11 mouse cellular contexts compared by ENCODE assay signal in the genomic region with DNA sequence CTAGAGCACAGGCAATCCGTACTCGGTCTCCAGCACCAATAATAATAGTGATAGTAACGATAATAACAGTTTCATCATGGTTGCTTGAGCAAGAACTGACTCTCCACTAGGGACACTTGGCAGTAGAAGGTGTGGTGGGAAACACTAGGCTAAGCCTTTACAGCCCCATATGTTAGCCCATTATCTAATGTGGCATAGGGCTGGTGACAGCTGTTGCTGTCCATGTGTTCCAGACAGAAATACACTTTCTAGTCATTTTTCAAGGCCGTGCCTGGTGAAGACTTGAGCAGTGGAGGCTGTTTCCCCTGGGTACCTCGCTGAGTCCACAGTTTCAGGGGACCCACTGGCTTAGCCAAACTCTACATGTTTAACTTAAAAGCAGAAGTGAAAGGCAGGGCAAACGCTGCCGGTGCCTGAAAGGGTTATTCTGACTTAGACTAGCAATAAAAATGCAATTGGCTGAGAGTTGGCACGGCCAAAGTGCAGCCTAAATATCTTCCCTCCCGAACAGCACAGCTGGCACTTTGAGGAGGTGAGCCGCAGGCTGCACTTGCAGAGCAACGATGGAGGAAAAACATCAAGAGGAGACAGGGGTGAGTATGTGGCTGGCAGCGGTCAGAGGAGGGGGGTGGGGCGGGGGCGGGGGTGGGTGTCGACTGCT. TPM values are rescaled to one million over a fixed set of nuclear protein-coding genes. Genes with fewer than 3 reads are reported as not detected.
DNase-seq lines count a peak whose midpoint lies in the region; ATAC-seq and TF ChIP-seq lines count a peak whose summit lies in the region.
"Had no signal": no experiment of that assay in that cellular context is flagged by ENCODE, and none has a peak within 500 bp of the region (broad histone marks: within the 10 kb centered on the region; RNA-seq: fewer than 3 reads in every experiment).

No protein-coding gene starts in this region.

- TF ChIP-seq CTCF in lung, postnatal 0 days (IDR thresholded peaks at IDR 0.05) = peak; percentile 41
- TF ChIP-seq CTCF in kidney, postnatal 0 days (IDR thresholded peaks at IDR 0.05; ENCODE audit: low read depth) = no peak
- TF ChIP-seq CTCF in gastrocnemius, adult 2 months (IDR thresholded peaks at IDR 0.05) = no peak

- ATAC-seq in lung, postnatal 0 days = peak; percentile 87
- ATAC-seq in granulocyte monocyte progenitor cell, adult 5-6 weeks (replicated peaks; ENCODE audit: poor library complexity, severe bottlenecking) = peak; percentile 76
- ATAC-seq in kidney, postnatal 0 days (replicated peaks; ENCODE audit: low FRiP score, low read depth) = peak; percentile 19; the same call in 1 of the 2 replicates
- peak; percentile 37; the same call in 1 of the 2 replicates for ATAC-seq in neutrophil, adult 5-6 weeks (ENCODE audit: extremely low read depth, insufficient number of reproducible peaks, low FRiP score, poor library complexity, severe bottlenecking)

- intact Hi-C loops in gastrocnemius, adult 2 months (cut with DNase I) = no loop called here

- no peak overlapping the region for H3K4me3 ChIP-seq in lung, postnatal 0 days (ENCODE audit: low read depth, low read length)
- no peak overlapping the region for H3K4me3 ChIP-seq in kidney, postnatal 0 days (replicated peaks; ENCODE audit: low read depth, low read length)
- H3K4me3 ChIP-seq in gastrocnemius, adult 2 months = no peak overlapping the region

- H3K27ac ChIP-seq in lung, postnatal 0 days (ENCODE audit: low read length) = no peak overlapping the region
- H3K27ac ChIP-seq in kidney, postnatal 0 days = peak overlapping the region; percentile 2; the same call in 1 of the 2 replicates
- no peak overlapping the region for H3K27ac ChIP-seq in gastrocnemius, adult 2 months

- no peaks in the 10 kb centered on the region for H3K36me3 ChIP-seq in lung, postnatal 0 days (ENCODE audit: insufficient read depth, low read length)
- H3K36me3 ChIP-seq in kidney, postnatal 0 days (ENCODE audit: insufficient read depth, low read length) = no peaks in the 10 kb centered on the region

- H3K27me3 ChIP-seq in lung, postnatal 0 days (replicated peaks; ENCODE audit: insufficient read depth, low read length) = no peaks in the 10 kb centered on the region
- H3K27me3 ChIP-seq in kidney, postnatal 0 days (ENCODE audit: insufficient read depth, low read length) = no peaks in the 10 kb centered on the region

- H3K9ac ChIP-seq in lung, postnatal 0 days (replicated peaks; ENCODE audit: low read depth) = no peak overlapping the region
- no peak overlapping the region for H3K9ac ChIP-seq in kidney, postnatal 0 days (ENCODE audit: low read depth, low read length)

- 25% methylated on average over 15 of the region's 15 CpGs for WGBS in lung, postnatal 0 days
- WGBS in kidney, postnatal 0 days = 25% methylated on average over 15 of the region's 15 CpGs

- no peaks in the 10 kb centered on the region; the same call in 1 of the 2 replicates for H3K4me1 ChIP-seq in lung, postnatal 0 days (ENCODE audit: insufficient read depth, low read depth, low read length)
- peaks cover 7% of the 10 kb centered on the region; the same call in 1 of the 2 replicates for H3K4me1 ChIP-seq in kidney, postnatal 0 days (replicated peaks; ENCODE audit: insufficient read depth, low read length)

- no peaks in the 10 kb centered on the region for H3K9me3 ChIP-seq in lung, postnatal 0 days (ENCODE audit: low read length)
- no peaks in the 10 kb centered on the region for H3K9me3 ChIP-seq in kidney, postnatal 0 days (replicated peaks; ENCODE audit: low read length)

- peak; percentile 84 for DNase-seq in lung, postnatal 0 days (ENCODE audit: low spot score)
- DNase-seq in lung, postnatal 25 days (ENCODE audit: low spot score) = no peak
- no peak for DNase-seq in kidney, postnatal 0 days (ENCODE audit: low spot score)
- DNase-seq in right cerebral cortex, adult 2 months (ENCODE audit: low spot score in 2 of 2) = no peak
- DNase-seq in testis, postnatal 14 days (ENCODE audit: low spot score) = no peak
- no peak for DNase-seq in gastrocnemius, adult 2 months

- 0 out of 2 replicates have a peak, but pooled peaks have one; percentile 35 for TF ChIP-seq EP300 in lung, postnatal 0 days (IDR thresholded peaks at IDR 0.05)

- H3K4me2 ChIP-seq in lung, postnatal 0 days (replicated peaks; ENCODE audit: low read depth, low read length) = no peak overlapping the region
- 0 out of 2 replicates have a peak overlapping the region, but pooled peaks have one; percentile 0 for H3K4me2 ChIP-seq in kidney, postnatal 0 days (ENCODE audit: low read length)

RNA-seq across cellular contexts. Expression of gene Slc2a5, which starts 1.2 kb away (rescaled TPM):
- polyA plus RNA-seq in lung, postnatal 0 days (2015; fragmentation: Nextera tagmentation; extraction: Ambion mirVana) = 0.23 and 0.60 TPM in 2 replicates
- not detected in 2 replicates for total RNA-seq in granulocyte monocyte progenitor cell, adult 5-6 weeks (2014; fragmentation: Nextera tagmentation)
- not detected in 2 replicates for total RNA-seq in granulocyte monocyte progenitor cell, adult 5-6 weeks (2017)
- 8.1 and 9.3 TPM in 2 replicates for polyA plus RNA-seq in kidney, postnatal 0 days (2015; fragmentation: Nextera tagmentation; extraction: Ambion mirVana)
- not detected in 2 replicates for total RNA-seq in neutrophil, adult 5-6 weeks (2017)
- total RNA-seq in gastrocnemius, adult 2 months (2021) = not detected

RNA-seq across cellular contexts. Expression of gene Slc2a7, which starts 28.5 kb away (rescaled TPM):
- not detected in 2 replicates for polyA plus RNA-seq in lung, postnatal 0 days (2015; fragmentation: Nextera tagmentation; extraction: Ambion mirVana)
- total RNA-seq in granulocyte monocyte progenitor cell, adult 5-6 weeks (2014; fragmentation: Nextera tagmentation) = not detected in 2 replicates
- total RNA-seq in granulocyte monocyte progenitor cell, adult 5-6 weeks (2017) = not detected in 2 replicates
- not detected in 2 replicates for polyA plus RNA-seq in kidney, postnatal 0 days (2015; fragmentation: Nextera tagmentation; extraction: Ambion mirVana)
- total RNA-seq in neutrophil, adult 5-6 weeks (2017) = not detected in 2 replicates
- not detected for total RNA-seq in gastrocnemius, adult 2 months (2021)
- polyA plus RNA-seq: heart, postnatal 0 days; neural tube, embryonic 14.5 days; urinary bladder, adult 2 months had no signal

RNA-seq across cellular contexts. Expression of gene Gpr157, which starts 33.1 kb away (rescaled TPM):
- polyA plus RNA-seq in lung, postnatal 0 days (2015; fragmentation: Nextera tagmentation; extraction: Ambion mirVana) = 1.6 TPM in 2 replicates
- 0.62 and 0.94 TPM in 2 replicates for total RNA-seq in granulocyte monocyte progenitor cell, adult 5-6 weeks (2014; fragmentation: Nextera tagmentation)
- total RNA-seq in granulocyte monocyte progenitor cell, adult 5-6 weeks (2017) = 1.6 and 2.6 TPM in 2 replicates
- 0.18 and 0.28 TPM in 2 replicates for polyA plus RNA-seq in kidney, postnatal 0 days (2015; fragmentation: Nextera tagmentation; extraction: Ambion mirVana)
- 0.47 and 0.61 TPM in 2 replicates for total RNA-seq in neutrophil, adult 5-6 weeks (2017)
- 10 to 100 TPM; 41.7 to 51.3 TPM for total RNA-seq in gastrocnemius, adult 2 months (2021)

Comparison
In these comparisons a context has a peak if more than half of its experiments do, and no peak if none do; other contexts are left out.
1. ATAC-seq: peak in every context shown above with its lines; median percentile 87 in lung, postnatal 0 days; 76 in granulocyte monocyte progenitor cell, adult 5-6 weeks; 37 in neutrophil, adult 5-6 weeks; 19 in kidney, postnatal 0 days.
2. RNA of gene Gpr157, which starts 33.1 kb away (total RNA-seq): 41.7 to 51.3 TPM in gastrocnemius, adult 2 months; 0.62 to 2.6 TPM in granulocyte monocyte progenitor cell, adult 5-6 weeks and 0.47 to 0.61 TPM in neutrophil, adult 5-6 weeks; every median in the first group is over 10 times any median in the second.